Mouse (Mus musculus) stomach, postnatal 0 days (tissue): ENCODE results near the gene Spr.

ENCODE experiments used
- CTCF ChIP-seq: IDR thresholded peaks from 2 replicates; pipeline ENCODE4 v1.5.1; 2016; ENCODE audit warnings: antibody characterized with exemption, low read depth, mild to moderate bottlenecking, moderate library complexity
- EP300 ChIP-seq: optimal IDR thresholded peaks from 2 replicates; pipeline ENCODE3; 2016; ENCODE audit warnings: antibody characterized with exemption

DNA sequence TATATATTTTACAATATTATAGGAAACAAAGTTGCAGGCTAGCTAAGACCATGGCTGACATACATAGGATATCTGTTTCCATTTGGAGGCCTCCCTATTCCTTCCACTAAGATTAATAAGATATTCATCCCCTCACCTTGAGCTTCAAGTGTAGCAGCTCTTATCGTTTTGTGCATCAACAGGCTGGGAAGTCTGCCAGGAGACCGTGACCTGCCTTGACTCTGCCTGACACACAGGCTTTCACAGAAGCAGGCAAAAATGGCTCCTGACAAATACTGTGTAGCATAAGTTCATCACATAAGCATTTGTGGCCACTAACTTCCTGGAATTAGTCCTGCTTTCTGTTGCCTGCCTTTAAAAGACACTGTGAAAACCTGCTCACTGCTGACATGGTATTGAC, 41.1 kb downstream of the Spr start:
- TF ChIP-seq CTCF (no peak), EP300 (no peak)
